Mouse (Mus musculus) embryonic facial prominence, embryonic 11.5 days (tissue): ENCODE results near the gene Rgl2. TPM values are rescaled to one million over a fixed set of nuclear protein-coding genes. Genes with fewer than 3 reads are reported as not detected.
"Not testable (repeated sequence)": the region's sequence is repeated elsewhere in the genome, so short reads cannot be mapped to it uniquely, and the experiment has no call there.

Source experiments
- ATAC-seq: fragments of 200-750 bp; cut with Nextera tagmentation; replicated peaks from 2 replicates; pipeline ENCODE4 v1.8.0; 2017; ENCODE audit warnings: low read depth; ENCODE audit not compliant: insufficient number of reproducible peaks, low FRiP score, low TSS enrichment
- DNase-seq: peaks from one replicate; pipeline ENCODE4 v3.0.0-alpha.2; 2015; ENCODE audit warnings: low spot score
- H3K27ac ChIP-seq: fragments of 300-500 bp; sonication (generic); replicated peaks from 2 replicates; pipeline ENCODE4 v1.5.1; 2014; ENCODE audit warnings: mild to moderate bottlenecking, low read depth, low read length, control low read depth
- H3K27me3 ChIP-seq: fragments of 300-500 bp; sonication (generic); 2 replicates; pipeline ENCODE4 v1.6.1; 2014; ENCODE audit warnings: mild to moderate bottlenecking, low read length, moderate library complexity, mixed read lengths; ENCODE audit not compliant: control insufficient read depth, insufficient read depth
- H3K36me3 ChIP-seq: fragments of 300-500 bp; sonication (generic); replicated peaks from 2 replicates; pipeline ENCODE4 v1.6.1; 2014; ENCODE audit warnings: low read depth, mild to moderate bottlenecking, low read length, moderate library complexity, mixed read lengths; ENCODE audit not compliant: control insufficient read depth, insufficient read depth
- H3K4me1 ChIP-seq: fragments of 300-500 bp; sonication (generic); 2 replicates; pipeline ENCODE4 v1.6.1; 2014; ENCODE audit warnings: low read length, mixed read lengths; ENCODE audit not compliant: control insufficient read depth, insufficient read depth
- H3K4me2 ChIP-seq: fragments of 300-500 bp; sonication (generic); 2 replicates; pipeline ENCODE4 v1.6.1; 2014; ENCODE audit warnings: low read depth, mild to moderate bottlenecking, control low read depth, low read length, moderate library complexity
- H3K4me3 ChIP-seq: fragments of 300-500 bp; sonication (generic); 2 replicates; pipeline ENCODE4 v1.5.1; 2014; ENCODE audit warnings: low read depth, low read length, control low read depth
- H3K9ac ChIP-seq: fragments of 300-500 bp; sonication (generic); replicated peaks from 2 replicates; pipeline ENCODE4 v1.6.1; 2014; ENCODE audit warnings: mild to moderate bottlenecking, control low read depth, low read length
- H3K9me3 ChIP-seq: fragments of 300-500 bp; sonication (generic); replicated peaks from 2 replicates; pipeline ENCODE4 v1.6.1; 2016; ENCODE audit warnings: mild to moderate bottlenecking, low read length, inconsistent platforms, mixed read lengths; ENCODE audit not compliant: control insufficient read depth
- WGBS: fragments of 180-500 bp; shearing (Covaris S2); extraction: QIAGEN DNeasy Blood & Tissue Kit; methylation state at CpG from one replicate; pipeline ENCODE4 v1.1.7; 2014; 5-methylcytosine and 5-hydroxymethylcytosine counted together
- polyA plus RNA-seq: library from polyadenylated mRNA; unstranded; fragments of >200 nt; fragmentation: Nextera tagmentation; extraction: Ambion mirVana; gene quantifications from 2 replicates; pipeline ENCODE4 v1.2.1, GENCODE M21; 2014

The Rgl2 gene
- polyA plus RNA-seq, 1 experiment from 2014 or later: 26.3 TPM

DNA sequence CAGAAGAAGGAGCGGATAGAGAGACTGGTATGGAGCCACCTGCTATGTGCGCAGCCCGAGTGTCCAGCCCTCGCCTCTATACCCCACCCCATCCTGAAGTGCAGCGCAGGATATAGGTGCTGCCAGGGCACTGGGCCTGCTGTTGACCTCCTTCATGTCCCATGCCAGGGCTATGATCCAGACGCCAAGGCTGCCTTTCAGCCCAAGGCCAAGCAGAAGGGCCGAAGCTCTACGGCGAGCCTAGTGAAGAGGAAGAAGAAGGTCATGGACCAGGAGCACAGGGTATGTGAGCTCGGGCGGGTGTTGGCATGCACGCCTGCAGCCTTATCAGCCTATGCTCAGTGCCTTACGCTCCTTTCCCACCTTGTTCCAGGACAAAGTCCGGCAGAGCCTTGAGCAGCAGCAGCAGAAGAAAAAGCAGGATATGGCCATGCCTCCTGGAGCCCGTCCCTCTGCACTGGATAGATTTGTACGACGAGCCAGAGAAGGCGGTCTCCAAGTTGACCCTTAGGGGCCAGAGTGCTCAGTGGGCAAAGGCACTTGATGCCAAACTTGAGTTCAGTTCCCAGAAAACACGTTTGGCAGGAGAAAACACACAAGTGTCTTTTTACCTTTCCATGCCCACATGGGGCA, 19.7 kb downstream of the Rgl2 start:
- Histone ChIP-seq H3K4me3 (no peak overlapping the region), H3K27me3 (no peaks in the 10 kb centered on the region), H3K9ac (no peak overlapping the region), H3K4me2 (no peak overlapping the region), H3K27ac (no peak overlapping the region), H3K36me3 (peaks cover 5% of the 10 kb centered on the region), H3K4me1 (peaks cover 9% of the 10 kb centered on the region), H3K9me3 (no peaks in the 10 kb centered on the region)
- WGBS: 88% methylated on average over 19 of the region's 19 CpGs
- DNase-seq: no peak
- ATAC-seq: no peak

DNA sequence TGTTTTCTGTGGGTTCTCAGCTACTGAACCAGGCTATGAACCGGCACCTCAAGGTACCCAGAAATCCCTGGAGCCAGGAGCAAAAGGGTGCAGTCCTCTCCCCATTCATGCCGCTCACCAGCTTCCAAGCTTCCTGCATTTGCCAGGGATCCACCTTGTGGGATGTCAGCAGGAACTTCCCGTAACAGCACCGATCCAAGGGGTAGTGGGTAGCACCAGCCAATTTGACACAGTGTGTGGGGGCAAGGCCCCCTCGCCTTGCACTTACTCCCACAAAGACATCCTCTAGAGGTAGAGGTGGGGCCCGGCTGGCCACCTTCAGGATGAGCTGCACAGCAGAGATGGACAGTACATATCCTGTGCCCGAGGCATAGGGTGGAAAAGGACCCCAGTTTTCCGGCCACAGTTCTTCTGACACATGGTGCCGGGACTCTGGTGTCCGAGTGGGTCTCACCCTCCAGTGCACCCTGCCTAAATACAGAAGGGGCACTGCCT, 20.8 kb downstream of the Rgl2 start:
- H3K27ac ChIP-seq: peak overlapping the region; percentile 85; the same call in 1 of the 2 replicates
- H3K36me3 ChIP-seq: peaks cover 3% of the 10 kb centered on the region
- WGBS: 69% methylated on average over 10 of the region's 10 CpGs
- peak overlapping the region; percentile 34; the same call in 1 of the 2 replicates for H3K4me3 ChIP-seq
- ATAC-seq (no peak), DNase-seq (no peak)
- no peaks in the 10 kb centered on the region for H3K27me3 ChIP-seq
- H3K4me1 ChIP-seq: peaks cover 16% of the 10 kb centered on the region
- no peaks in the 10 kb centered on the region for H3K9me3 ChIP-seq
- H3K9ac ChIP-seq: no peak overlapping the region
- H3K4me2 ChIP-seq: peak overlapping the region; percentile 82

DNA sequence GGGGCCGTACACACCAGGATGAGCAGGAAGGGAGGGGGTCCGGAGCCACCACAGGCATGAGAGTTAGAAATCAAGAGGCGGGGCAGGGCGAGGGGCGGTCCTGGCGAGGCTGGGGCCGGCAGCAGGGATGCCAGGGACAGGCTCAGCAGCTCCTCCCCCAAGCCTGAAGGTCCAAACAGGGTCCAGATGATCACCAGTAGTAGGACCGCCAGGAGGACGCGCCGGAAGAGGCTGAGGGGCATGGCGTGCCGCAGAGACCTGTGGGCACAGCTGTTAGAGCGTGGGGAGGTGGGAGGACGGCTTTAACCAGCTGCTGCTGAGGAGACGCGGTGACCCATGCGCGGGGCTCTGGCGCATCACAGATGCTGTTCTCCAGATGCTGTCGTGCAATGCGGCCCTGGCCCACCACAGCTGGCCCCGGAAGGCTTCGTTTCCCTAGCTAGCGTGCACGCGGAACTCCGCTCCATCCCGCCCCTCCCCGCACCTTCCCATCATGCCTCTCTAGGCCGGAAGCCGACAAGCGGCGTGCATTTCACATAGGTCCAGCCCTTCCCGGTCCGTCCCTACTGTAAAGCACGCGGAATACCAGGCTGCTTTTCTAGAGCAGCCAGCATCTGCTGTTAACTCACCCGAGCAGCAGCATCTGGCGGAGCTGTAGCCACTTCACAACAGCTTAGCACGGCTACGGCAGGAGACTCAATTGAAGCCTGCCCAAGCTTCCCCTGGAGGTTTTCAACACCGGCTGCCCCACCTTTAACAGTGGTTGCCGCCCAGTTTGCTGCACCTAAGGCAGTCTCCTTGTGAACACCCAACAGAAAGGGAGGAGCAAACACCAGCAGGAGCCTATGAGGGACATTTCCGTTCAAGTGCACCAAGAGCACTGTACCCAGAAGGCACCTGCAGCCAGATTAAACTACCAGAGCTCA, 21.9 kb downstream of the Rgl2 start, which contains the start of gene B3galt4:
Gene B3galt4 (minus strand): TSS at position 468 of the 926 bp plus-strand sequence.
- Histone ChIP-seq H3K9me3 (no peaks in the 10 kb centered on the region), H3K4me1 (peaks cover 16% of the 10 kb centered on the region), H3K36me3 (peaks cover 3% of the 10 kb centered on the region), H3K27me3 (no peaks in the 10 kb centered on the region), H3K4me3 (peak within 1 kb of the TSS; percentile 34), H3K4me2 (peak within 1 kb of the TSS; percentile 82), H3K27ac (peak within 1 kb of the TSS; percentile 85), H3K9ac (peak within 1 kb of the TSS; percentile 70)
- ATAC-seq: peak; percentile 61
- WGBS: 1% methylated on average over 45 of the region's 45 CpGs
- DNase-seq: peak; percentile 90

DNA sequence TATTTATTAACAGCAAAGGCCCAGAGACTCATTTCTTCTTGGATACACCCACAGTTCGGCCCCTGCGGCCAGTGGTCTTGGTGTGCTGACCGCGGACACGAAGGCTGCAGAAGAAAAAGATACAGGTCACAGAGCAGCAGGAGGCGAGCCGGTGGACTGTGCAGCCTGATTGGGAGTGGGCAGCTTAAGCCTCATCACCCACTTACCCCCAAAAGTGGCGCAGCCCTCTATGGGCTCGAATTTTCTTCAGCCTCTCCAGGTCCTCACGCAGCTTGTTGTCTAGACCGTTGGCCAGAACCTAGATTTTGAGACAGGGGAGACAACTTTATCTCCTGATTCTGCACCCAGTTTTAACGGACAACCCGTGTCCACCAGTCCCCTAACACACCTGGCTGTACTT, 22.7 kb downstream of the Rgl2 start:
- H3K9ac ChIP-seq, H3K4me3 ChIP-seq: not testable (repeated sequence)

DNA sequence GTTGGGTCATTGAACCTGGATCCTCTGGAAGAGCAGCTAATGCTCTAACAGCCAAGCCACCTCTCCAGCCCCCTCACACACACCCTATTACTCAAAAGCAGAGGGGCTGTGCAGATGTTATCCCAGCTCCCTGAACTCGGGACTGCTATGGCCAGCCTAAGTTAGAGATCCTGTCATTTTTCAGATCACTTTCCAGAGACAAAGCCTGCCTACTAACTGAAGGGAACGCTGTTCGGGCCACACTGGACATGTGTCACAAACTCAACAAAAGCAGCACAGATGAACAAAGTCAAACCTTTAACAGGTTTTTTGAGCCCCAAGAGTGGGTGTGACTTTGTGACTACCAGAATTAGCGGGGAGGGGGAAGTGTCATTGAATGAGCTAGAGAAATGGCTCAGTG, 23.5 kb downstream of the Rgl2 start:
- Histone ChIP-seq H3K4me2 (no peak overlapping the region), H3K27ac (no peak overlapping the region), H3K36me3 (peaks cover 3% of the 10 kb centered on the region), H3K4me1 (peaks cover 16% of the 10 kb centered on the region), H3K27me3 (no peaks in the 10 kb centered on the region), H3K9me3 (no peaks in the 10 kb centered on the region), H3K4me3 (no peak overlapping the region; the same call in 1 of the 2 replicates), H3K9ac (peak overlapping the region; percentile 30; the same call in 1 of the 2 replicates)
- 89% methylated on average over 4 of the region's 4 CpGs for WGBS
- no peak for DNase-seq
- ATAC-seq: no peak

More for the DNA sequence above, 22.7 kb downstream of the Rgl2 start:
- not testable (repeated sequence) for H3K27me3 ChIP-seq, H3K27ac ChIP-seq, DNase-seq, H3K36me3 ChIP-seq, ATAC-seq, H3K9me3 ChIP-seq
- peak overlapping the region; percentile 82 for H3K4me2 ChIP-seq
- WGBS: 82% methylated on average over 13 of the region's 13 CpGs
- H3K4me1 ChIP-seq: peaks cover 16% of the 10 kb centered on the region

DNA sequence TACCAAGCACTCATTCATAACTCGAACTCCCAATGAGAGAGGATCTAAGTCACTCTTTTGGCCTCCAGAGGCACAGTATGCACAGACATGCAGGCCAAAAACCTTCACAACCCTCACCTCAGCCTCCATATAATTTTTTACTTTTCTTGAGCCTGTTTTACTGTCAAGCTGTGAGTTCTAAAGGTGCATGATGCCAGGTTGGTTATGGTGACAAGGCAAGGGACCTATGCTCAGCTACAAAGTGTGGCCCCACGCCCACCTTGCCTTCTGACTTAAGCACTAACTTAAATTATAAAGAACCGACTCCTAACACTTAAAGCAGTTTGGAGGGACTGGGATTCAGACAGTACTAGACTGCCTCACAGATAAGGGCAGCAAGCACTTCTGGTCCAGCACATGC, 24.0 kb downstream of the Rgl2 start:
- H3K4me2 ChIP-seq: no peak overlapping the region
- 88% methylated on average over 3 of the region's 3 CpGs for WGBS
- DNase-seq (no peak), ATAC-seq (no peak)
- H3K27me3 ChIP-seq: no peaks in the 10 kb centered on the region
- no peak overlapping the region for H3K4me3 ChIP-seq
- peaks cover 16% of the 10 kb centered on the region for H3K4me1 ChIP-seq
- no peak overlapping the region for H3K27ac ChIP-seq
- H3K9me3 ChIP-seq: no peaks in the 10 kb centered on the region
- H3K9ac ChIP-seq: no peak overlapping the region
- peaks cover 3% of the 10 kb centered on the region for H3K36me3 ChIP-seq

DNA sequence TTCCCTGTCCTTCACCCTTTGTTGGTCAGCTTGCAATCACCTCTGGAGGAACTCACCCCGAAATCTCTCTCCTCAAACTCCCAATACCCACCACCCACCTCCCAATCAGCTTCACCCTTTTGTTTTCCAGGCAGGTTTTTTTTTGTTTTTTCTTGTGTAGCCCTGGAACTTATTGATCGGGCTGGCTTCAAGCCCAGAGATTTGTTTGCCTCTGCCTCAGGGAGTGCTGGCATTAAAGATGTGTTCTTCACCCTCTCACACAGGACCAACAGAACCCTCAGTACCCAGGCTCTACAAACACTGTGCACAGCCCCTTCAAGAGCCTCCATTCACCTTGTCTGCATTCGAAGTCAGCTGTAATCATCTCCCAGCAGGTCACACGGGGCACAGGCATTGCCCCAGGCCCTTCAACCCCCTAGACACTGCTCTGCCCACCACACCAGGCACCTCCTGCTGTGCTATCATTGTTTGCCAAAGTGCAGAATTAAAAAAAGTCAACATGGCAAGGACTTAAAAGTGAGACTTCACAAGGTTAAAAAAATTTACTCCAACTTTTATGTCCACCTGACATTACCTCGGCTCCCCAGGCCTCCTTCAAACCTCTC, 24.7 kb downstream of the Rgl2 start:
- no peak for ATAC-seq
- Histone ChIP-seq H3K27me3 (no peaks in the 10 kb centered on the region), H3K9ac (peak overlapping the region; percentile 99), H3K4me1 (peaks cover 16% of the 10 kb centered on the region), H3K36me3 (peaks cover 3% of the 10 kb centered on the region), H3K4me3 (peak overlapping the region; percentile 89), H3K27ac (no peak overlapping the region), H3K4me2 (peak overlapping the region; percentile 97), H3K9me3 (no peaks in the 10 kb centered on the region)
- DNase-seq: no peak
- WGBS: 38% methylated on average over 5 of the region's 5 CpGs
